Mouse (Mus musculus): ENCODE data around the gene Wdr63.

GRCm38 (mm10) chr3:146024746-146025145 is 83.2 kb downstream of the Wdr63 start:
- TF ChIP-seq CTCF (IDR thresholded peaks at IDR 0.05; ENCODE audit: low read depth, low read length): no peak
- no peak for TF ChIP-seq POLR2A (IDR thresholded peaks at IDR 0.05; ENCODE audit: borderline replicate concordance, low read depth, low read length)
